Mouse (Mus musculus) stomach, postnatal 0 days (tissue): Measurements from ENCODE around the gene Mdga2.

Experiments
- CTCF ChIP-seq: IDR thresholded peaks from 2 replicates; pipeline ENCODE4 v1.5.1; 2016; ENCODE audit warnings: antibody characterized with exemption, low read depth, mild to moderate bottlenecking, moderate library complexity
- EP300 ChIP-seq: optimal IDR thresholded peaks from 2 replicates; pipeline ENCODE3; 2016; ENCODE audit warnings: antibody characterized with exemption

- TF ChIP-seq CTCF (no peak), EP300 (no peak)
Observed at GRCm38 (mm10) chr12:66915741-66916140, 306.6 kb downstream of the Mdga2 start.
